ENCODE assay signal across 13 mouse cellular contexts in genomic region chr4:117489975-117490374, GRCm38 (mm10).
"Had no signal": no experiment of that assay in that cellular context is flagged by ENCODE, and none has a peak within 500 bp of the region (broad histone marks: within the 10 kb centered on the region; RNA-seq: fewer than 3 reads in every experiment).

No protein-coding gene starts in this region.

- DNase-seq: lung, adult 18-20 months; lung, embryonic 14.5 days; lung, postnatal 10 days; lung, postnatal 4 days; right cerebral cortex, postnatal 14 days; thymus, adult 2 months; thymus, postnatal 25 days had no signal

- H3K36me3 ChIP-seq: liver, embryonic 12.5 days; midbrain, embryonic 12.5 days; neural tube, embryonic 12.5 days; stomach, embryonic 15.5 days had no signal

- H3K4me2 ChIP-seq: liver, embryonic 12.5 days; lung, embryonic 14.5 days; midbrain, embryonic 12.5 days; neural tube, embryonic 12.5 days; stomach, embryonic 15.5 days had no signal

- H3K4me3 ChIP-seq: liver, embryonic 12.5 days; midbrain, embryonic 12.5 days; neural tube, embryonic 12.5 days; stomach, embryonic 15.5 days had no signal

- H3K27ac ChIP-seq: liver, embryonic 12.5 days; liver, embryonic 14.5 days; midbrain, embryonic 12.5 days; neural tube, embryonic 12.5 days; stomach, embryonic 15.5 days; stomach, postnatal 0 days had no signal

- ATAC-seq: liver, embryonic 12.5 days had no signal

- H3K9ac ChIP-seq: liver, embryonic 12.5 days; liver, embryonic 14.5 days; lung, embryonic 14.5 days; midbrain, embryonic 12.5 days; neural tube, embryonic 12.5 days; stomach, embryonic 15.5 days had no signal

- H3K9me3 ChIP-seq: liver, embryonic 12.5 days; midbrain, embryonic 12.5 days; neural tube, embryonic 12.5 days; stomach, embryonic 15.5 days had no signal
